Mouse (Mus musculus) testis, adult 10 weeks (tissue): Measurements from ENCODE around the gene Tmem160. TPM values are rescaled to one million over a fixed set of nuclear protein-coding genes. Genes with fewer than 3 reads are reported as not detected.

ENCODE experiments used
- polyA plus RNA-seq: library from polyadenylated mRNA; stranded (reverse); fragments of 350-450 nt; fragmentation: Illumina TruSeq; extraction: RNeasy Lipid Tissue Mini Kit (QIAGEN cat#74804); gene quantifications from one replicate; pipeline ENCODE4 v1.2.3, GENCODE M21; 2014; ENCODE audit warnings: low read depth, low replicate concordance

The Tmem160 gene
- not detected for polyA plus RNA-seq

DNA sequence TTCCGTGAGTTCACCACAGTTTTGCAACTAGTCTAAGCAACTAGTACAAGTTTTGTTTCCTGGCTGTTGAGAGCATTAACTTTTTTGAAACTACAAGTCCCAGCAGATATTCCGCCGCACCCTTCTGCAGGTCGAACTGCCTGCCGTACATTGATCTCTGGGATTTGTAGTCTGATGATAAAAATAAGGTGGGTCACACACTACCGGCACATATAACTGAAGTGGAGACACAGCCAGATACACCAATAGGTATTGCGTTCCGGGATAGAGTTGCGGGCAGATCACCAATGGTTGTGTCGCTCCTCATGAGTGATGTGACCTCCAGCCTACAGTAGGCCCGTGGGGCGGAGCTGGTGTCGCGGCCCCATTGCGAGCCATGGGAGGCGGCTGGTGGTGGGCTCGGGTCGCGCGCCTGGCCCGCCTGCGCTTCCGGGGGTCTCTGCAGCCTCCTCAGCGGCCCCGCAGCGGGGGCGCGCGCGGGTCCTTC is at the start of gene Tmem160:
Gene Tmem160 (plus strand): TSS at position 193 of the 487 bp plus-strand sequence.

DNA sequence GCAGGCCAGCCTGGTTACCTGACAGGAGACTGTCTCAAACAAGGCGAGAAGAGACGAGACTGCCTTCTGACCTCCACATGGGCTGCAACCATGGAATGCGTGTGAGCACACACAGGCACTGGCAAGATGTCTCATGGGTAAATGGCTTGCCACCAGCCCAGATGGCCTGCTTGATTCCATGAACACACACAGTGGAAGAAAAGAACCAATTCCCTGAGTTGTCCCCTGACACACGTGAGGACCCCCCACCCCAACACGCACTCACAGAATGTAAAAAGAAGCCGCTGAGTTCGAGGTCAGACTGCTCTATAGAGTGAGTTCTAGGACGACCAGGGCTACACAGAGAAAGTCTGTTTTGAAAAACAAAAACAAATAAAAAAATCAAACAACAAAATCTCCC is 25.0 kb downstream of the Tmem160 start, which contains the start of gene Npas1:
Gene Npas1 (minus strand): TSS at position 101 of the 400 bp plus-strand sequence.

Other genes with a start within 250 kb of the Tmem160 start
- 0.32 TPM for gene Dhx34, start 230.7 kb upstream of the Tmem160 start, polyA plus RNA-seq
- gene C5ar2, start 208.6 kb upstream of the Tmem160 start, polyA plus RNA-seq = not detected
- gene C5ar1, start 193.2 kb upstream of the Tmem160 start, polyA plus RNA-seq = 0.28 TPM
- 1.8 TPM for gene Inafm1, start 179.2 kb upstream of the Tmem160 start, polyA plus RNA-seq
- gene Ccdc9, start 166.0 kb upstream of the Tmem160 start, polyA plus RNA-seq = 18.3 TPM
- gene Bbc3, start 144.4 kb upstream of the Tmem160 start, polyA plus RNA-seq = not detected
- gene Sae1, start 65.0 kb upstream of the Tmem160 start, polyA plus RNA-seq = 62.7 TPM
- gene Zc3h4, start 51.9 kb upstream of the Tmem160 start, polyA plus RNA-seq = 3.0 TPM
- gene Npas1, start 24.9 kb downstream of the Tmem160 start, polyA plus RNA-seq = not detected
- gene Arhgap35, start 162.2 kb downstream of the Tmem160 start, polyA plus RNA-seq = 30.5 TPM
- not detected for gene Ceacam15, start 222.9 kb downstream of the Tmem160 start, polyA plus RNA-seq